Mouse (Mus musculus): ENCODE results near the gene Vamp5.

GRCm38 (mm10) chr6:72333111-72333510, 47.2 kb downstream of the Vamp5 start:
- no peak for TF ChIP-seq HCFC1 (IDR thresholded peaks at IDR 0.05; ENCODE audit: borderline replicate concordance, insufficient read depth, low read length)
- no peak for TF ChIP-seq MAFK (IDR thresholded peaks at IDR 0.05; ENCODE audit: insufficient read depth, low read depth, low read length)
- TF ChIP-seq ZC3H11A (IDR thresholded peaks at IDR 0.05; ENCODE audit: borderline replicate concordance, low read depth, low read length): no peak
- TF ChIP-seq ZNF384 (IDR thresholded peaks at IDR 0.05; ENCODE audit: low read depth, low read length): no peak

Data from ES-E14 (cell line).